Comparison of ENCODE assay signal across 16 mouse cellular contexts in genomic region chr1:71956940-71957339, GRCm38 (mm10).
A peak's percentile ranks its signal among the peaks of the same experiment; 100 is the strongest.
DNase-seq lines count a peak whose midpoint lies in the region; ATAC-seq and TF ChIP-seq lines count a peak whose summit lies in the region.
"Had no signal": no experiment of that assay in that cellular context is flagged by ENCODE, and none has a peak within 500 bp of the region (broad histone marks: within the 10 kb centered on the region; RNA-seq: fewer than 3 reads in every experiment).

No protein-coding gene starts in this region.

- H3K27me3 ChIP-seq in liver, embryonic 11.5 days (replicated peaks; ENCODE audit: control insufficient read depth, insufficient read depth, low read length), result no peaks in the 10 kb centered on the region
- no peaks in the 10 kb centered on the region for H3K27me3 ChIP-seq in CH12.LX (replicated peaks)
- no peaks in the 10 kb centered on the region for H3K27me3 ChIP-seq in heart, embryonic 16.5 days (ENCODE audit: control insufficient read depth, insufficient read depth, low read length)
- H3K27me3 ChIP-seq: embryonic facial prominence, embryonic 13.5 days; liver, embryonic 13.5 days; midbrain, embryonic 13.5 days had no signal

- peak; percentile 7 for DNase-seq in liver
- no peak for DNase-seq in liver, embryonic 11.5 days (ENCODE audit: low spot score)
- DNase-seq in CH12.LX (ENCODE audit: extremely low read depth), result peak; percentile 5
- no peak for DNase-seq in embryo, embryonic 10 days (ENCODE audit: low spot score)
- DNase-seq in embryo, embryonic 9.5 days (ENCODE audit: extremely low spot score), result no peak
- DNase-seq: adrenal gland, postnatal 10 days; cerebellum, postnatal 36 days; kidney, adult 11 months; kidney, postnatal 25 days; liver, embryonic 13.5 days; thymus, adult 18-20 months had no signal

- H3K9me3 ChIP-seq in liver, embryonic 11.5 days (ENCODE audit: control insufficient read depth, low read length), result no peaks in the 10 kb centered on the region
- H3K9me3 ChIP-seq in CH12.LX (replicated peaks; ENCODE audit: low read length), result no peaks in the 10 kb centered on the region
- no peaks in the 10 kb centered on the region for H3K9me3 ChIP-seq in heart, embryonic 16.5 days (replicated peaks; ENCODE audit: control insufficient read depth, low read length)
- H3K9me3 ChIP-seq: embryonic facial prominence, embryonic 13.5 days; liver, embryonic 13.5 days; midbrain, embryonic 13.5 days had no signal

- no peaks in the 10 kb centered on the region for H3K36me3 ChIP-seq in liver, embryonic 11.5 days (ENCODE audit: control insufficient read depth, insufficient read depth, low read length)
- H3K36me3 ChIP-seq in CH12.LX (replicated peaks in 1 of 2; ENCODE audit: control insufficient read depth in 1 of 2, insufficient read depth in 1 of 2, low read length in 1 of 2), result no peaks in the 10 kb centered on the region
- no peaks in the 10 kb centered on the region for H3K36me3 ChIP-seq in heart, embryonic 16.5 days (ENCODE audit: control insufficient read depth, insufficient read depth)
- H3K36me3 ChIP-seq: embryonic facial prominence, embryonic 13.5 days; liver, embryonic 13.5 days; midbrain, embryonic 13.5 days had no signal

- in situ Hi-C loops in CH12.LX (cut with MboI; ENCODE audit: low pct_ligation_motif_present, low pct_unique_long_range_greater_than_20kb, low sequenced_read_pairs), result no loop called here

- no peak for ATAC-seq in liver, embryonic 11.5 days (replicated peaks; ENCODE audit: low FRiP score)
- ATAC-seq in heart, embryonic 16.5 days (replicated peaks; ENCODE audit: extremely low read depth, insufficient read depth, low FRiP score), result peak; percentile 41
- ATAC-seq in megakaryocyte, adult 5-6 weeks (ENCODE audit: poor library complexity, severe bottlenecking), result peak; percentile 34; the same call in 1 of the 2 replicates
- ATAC-seq: hindbrain, embryonic 16.5 days; midbrain, embryonic 13.5 days had no signal

- H3K27ac ChIP-seq in liver, embryonic 11.5 days (ENCODE audit: low read depth, low read length), result no peak overlapping the region
- H3K27ac ChIP-seq in CH12.LX (ENCODE audit: insufficient read depth, low read depth), result no peak overlapping the region
- H3K27ac ChIP-seq in heart, embryonic 16.5 days (ENCODE audit: low read length), result no peak overlapping the region
- H3K27ac ChIP-seq: embryonic facial prominence, embryonic 13.5 days; liver, embryonic 13.5 days; midbrain, embryonic 13.5 days had no signal

- WGBS in liver, embryonic 11.5 days, result 48% methylated on average over 3 of the region's 3 CpGs
- WGBS in heart, embryonic 16.5 days, result 45% methylated on average over 3 of the region's 3 CpGs

- no peak for TF ChIP-seq RAD21 in CH12.LX (IDR thresholded peaks at IDR 0.05; ENCODE audit: low read depth, low read length)

- H3K4me2 ChIP-seq in liver, embryonic 11.5 days, result no peak overlapping the region
- H3K4me2 ChIP-seq in CH12.LX (ENCODE audit: insufficient read depth, low read depth, poor library complexity, severe bottlenecking), result no peak overlapping the region
- H3K4me2 ChIP-seq in heart, embryonic 16.5 days (ENCODE audit: low read depth, low read length), result no peak overlapping the region
- H3K4me2 ChIP-seq: embryonic facial prominence, embryonic 13.5 days; liver, embryonic 13.5 days; midbrain, embryonic 13.5 days had no signal

- no peak for TF ChIP-seq POLR2A in CH12.LX (IDR thresholded peaks at IDR 0.05; ENCODE audit: low read depth, low read length)

- TF ChIP-seq CTCF in CH12.LX (conservative IDR thresholded peaks at IDR 0.05 in 1 of 2, IDR thresholded peaks at IDR 0.05 in 1 of 2; ENCODE audit: low read depth in 2 of 2, low read length in 2 of 2), result no peak

- dilution Hi-C loops in CH12.LX (cut with MboI; ENCODE audit: extremely low pct_ligation_motif_present, extremely low pct_unique_long_range_greater_than_20kb, low sequenced_read_pairs), result no loop called here

- H3K4me1 ChIP-seq in liver, embryonic 11.5 days (replicated peaks; ENCODE audit: control insufficient read depth, insufficient read depth, low read length), result peaks cover 7% of the 10 kb centered on the region; the same call in 1 of the 2 replicates
- peaks cover 0 to 7% of the 10 kb centered on the region in 2 experiments; a peak in 1 of 4 replicates for H3K4me1 ChIP-seq in CH12.LX (ENCODE audit: control insufficient read depth in 1 of 2, insufficient read depth in 2 of 2)
- peaks cover 6% of the 10 kb centered on the region; the same call in 1 of the 2 replicates for H3K4me1 ChIP-seq in heart, embryonic 16.5 days (ENCODE audit: control insufficient read depth, insufficient read depth, low read length)
- H3K4me1 ChIP-seq: midbrain, embryonic 13.5 days had no signal

- H3K9ac ChIP-seq in liver, embryonic 11.5 days (ENCODE audit: low read depth, low read length), result no peak overlapping the region
- no peak overlapping the region for H3K9ac ChIP-seq in CH12.LX (ENCODE audit: insufficient read depth, low read depth)
- no peak overlapping the region for H3K9ac ChIP-seq in heart, embryonic 16.5 days (ENCODE audit: low read length)
- H3K9ac ChIP-seq: embryonic facial prominence, embryonic 13.5 days; liver, embryonic 13.5 days; midbrain, embryonic 13.5 days had no signal

- H3K4me3 ChIP-seq in liver, embryonic 11.5 days (ENCODE audit: low read depth, low read length), result no peak overlapping the region
- no peak overlapping the region for H3K4me3 ChIP-seq in CH12.LX (replicated peaks in 1 of 3; ENCODE audit: low read depth in 2 of 3, low read length in 2 of 3, poor library complexity in 1 of 3)
- no peak overlapping the region for H3K4me3 ChIP-seq in heart, embryonic 16.5 days (ENCODE audit: low read length)
- H3K4me3 ChIP-seq: embryonic facial prominence, embryonic 13.5 days; liver, embryonic 13.5 days; midbrain, embryonic 13.5 days had no signal

- H3K79me2 ChIP-seq in CH12.LX (replicated peaks; ENCODE audit: control insufficient read depth, extremely low read depth, insufficient read depth, poor library complexity, severe bottlenecking), result no peaks in the 10 kb centered on the region

- TF ChIP-seq EP300 in CH12.LX (IDR thresholded peaks at IDR 0.05; ENCODE audit: low read length), result no peak

TF ChIP-seq in CH12.LX, 34 proteins besides CTCF, POLR2A, EP300 and RAD21:
- TF ChIP-seq CHD2 (IDR thresholded peaks at IDR 0.05; ENCODE audit: low read length) (no peak), ZC3H11A (IDR thresholded peaks at IDR 0.05; ENCODE audit: low read depth, low read length) (no peak), MAFK (IDR thresholded peaks at IDR 0.05; ENCODE audit: insufficient replicate concordance, low read length) (no peak), JUN (IDR thresholded peaks at IDR 0.05; ENCODE audit: insufficient read depth, low read depth, low read length) (no peak), MYC (IDR thresholded peaks at IDR 0.05; ENCODE audit: low read depth, low read length) (no peak), MXI1 (IDR thresholded peaks at IDR 0.05; ENCODE audit: low read depth, low read length) (no peak), BHLHE40 (IDR thresholded peaks at IDR 0.05; ENCODE audit: low read depth, low read length) (no peak), E2F4 (IDR thresholded peaks at IDR 0.05; ENCODE audit: insufficient replicate concordance, low read depth, low read length) (no peak), USF1 (IDR thresholded peaks at IDR 0.05; ENCODE audit: low read depth, low read length) (no peak), PAX5 (IDR thresholded peaks at IDR 0.05; ENCODE audit: low read length) (no peak), NELFE (IDR thresholded peaks at IDR 0.05; ENCODE audit: low read depth, low read length) (no peak), ZMIZ1 (IDR thresholded peaks at IDR 0.05; ENCODE audit: low read depth, low read length) (no peak), MAX (IDR thresholded peaks at IDR 0.05; ENCODE audit: low read length) (no peak), KAT2A (IDR thresholded peaks at IDR 0.05; ENCODE audit: insufficient replicate concordance, low read length) (no peak), POLR2AphosphoS2 (IDR thresholded peaks at IDR 0.05; ENCODE audit: low read depth, low read length) (no peak), ELF1 (IDR thresholded peaks at IDR 0.05; ENCODE audit: low read depth, low read length) (no peak), SMC3 (IDR thresholded peaks at IDR 0.05; ENCODE audit: low read depth, low read length) (no peak), ZKSCAN1 (IDR thresholded peaks at IDR 0.05; ENCODE audit: borderline replicate concordance, low read depth, low read length) (no peak), IRF4 (IDR thresholded peaks at IDR 0.05; ENCODE audit: low read depth, low read length) (no peak), HCFC1 (IDR thresholded peaks at IDR 0.05; ENCODE audit: low read depth, low read length) (no peak)

Comparison
In these comparisons a context has a peak if more than half of its experiments do, and no peak if none do; other contexts are left out.
1. DNase-seq: peak in liver (single experiment) and CH12.LX (single experiment); none in liver, embryonic 11.5 days (single experiment), embryo, embryonic 10 days (single experiment) and embryo, embryonic 9.5 days (single experiment).